Mouse (Mus musculus) limb, embryonic 10.5 days (tissue): ENCODE data around the gene Plcb4. TPM values are rescaled to one million over a fixed set of nuclear protein-coding genes. Genes with fewer than 3 reads are reported as not detected.

Experiments used
- DNase-seq: peaks from one replicate; pipeline ENCODE4 v3.0.0-alpha.2; 2017; ENCODE audit warnings: low spot score
- H3K27ac ChIP-seq: fragments of 300-500 bp; sonication (generic); 2 replicates; pipeline ENCODE4 v1.5.1; 2016; ENCODE audit warnings: mild to moderate bottlenecking
- H3K27me3 ChIP-seq: fragments of 300-500 bp; sonication (generic); 2 replicates; pipeline ENCODE4 v1.6.1; 2016; ENCODE audit warnings: low read depth, mild to moderate bottlenecking; ENCODE audit not compliant: poor library complexity, severe bottlenecking
- H3K36me3 ChIP-seq: fragments of 300-500 bp; sonication (generic); 2 replicates; pipeline ENCODE4 v1.6.1; 2016; ENCODE audit warnings: mild to moderate bottlenecking, moderate library complexity
- H3K4me1 ChIP-seq: fragments of 300-500 bp; sonication (generic); 2 replicates; pipeline ENCODE4 v1.6.1; 2016
- H3K4me3 ChIP-seq: fragments of 300-500 bp; sonication (generic); 2 replicates; pipeline ENCODE4 v1.5.1; 2016; ENCODE audit warnings: mild to moderate bottlenecking, moderate library complexity
- H3K9me3 ChIP-seq: fragments of 300-500 bp; sonication (generic); replicated peaks from 2 replicates; pipeline ENCODE4 v1.6.1; 2016; ENCODE audit warnings: mild to moderate bottlenecking
- WGBS: fragments of 180-500 bp; shearing (Covaris S2); methylation state at CpG from one replicate; pipeline ENCODE4 v1.1.7; 2016; 5-methylcytosine and 5-hydroxymethylcytosine counted together
- polyA plus RNA-seq: library from polyadenylated mRNA; unstranded; fragments of >200 nt; fragmentation: Nextera tagmentation; extraction: Ambion mirVana; gene quantifications from 2 replicates; pipeline ENCODE4 v1.2.1, GENCODE M21; 2016

Gene Plcb4
- polyA plus RNA-seq, result 8.4 and 10.7 TPM in 2 replicates

DNA sequence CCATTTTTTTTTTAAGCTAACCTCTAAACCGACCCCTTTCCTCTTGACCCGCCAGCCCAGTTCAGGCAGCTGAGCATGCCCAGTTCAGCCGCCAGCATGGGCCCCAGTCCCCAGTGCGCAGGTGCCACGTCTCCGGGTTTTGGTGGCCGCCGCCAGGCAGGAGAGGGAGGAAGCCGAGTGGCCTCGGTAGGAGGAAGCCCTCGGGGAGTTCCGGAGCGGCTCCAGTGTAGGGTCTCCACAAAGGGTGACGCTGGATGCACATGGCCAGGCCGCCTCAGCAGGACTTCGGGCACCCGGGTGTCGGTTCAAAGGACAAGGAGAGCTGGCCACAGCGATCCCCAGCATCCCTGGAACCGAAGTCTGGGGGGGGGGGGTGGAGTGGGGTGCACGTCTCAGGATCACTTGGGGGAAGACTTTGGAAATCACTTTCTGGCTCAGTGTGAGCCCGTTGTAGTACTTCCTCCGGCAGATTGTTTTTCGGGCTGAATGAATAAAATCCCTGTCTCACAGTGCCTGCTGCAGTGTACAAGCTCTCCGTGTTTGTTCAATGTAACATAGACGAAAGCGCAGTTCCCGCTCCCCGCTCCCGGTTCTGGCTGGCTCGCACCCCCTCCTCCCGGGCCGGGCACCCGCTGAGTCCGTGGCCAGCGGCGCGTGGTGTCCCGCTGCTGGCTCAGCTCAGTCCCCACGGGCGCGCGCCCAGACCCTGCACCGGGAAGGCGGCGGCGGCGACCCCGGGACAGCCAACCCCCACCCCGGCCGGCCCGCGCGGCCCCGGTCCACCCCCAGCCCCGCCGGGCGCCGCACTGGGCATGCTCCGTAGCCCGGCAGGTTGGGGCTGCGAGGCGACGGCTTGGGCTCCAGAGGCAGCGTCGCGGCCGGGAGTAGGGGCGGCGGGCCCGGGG, at the start of gene Plcb4:
Gene Plcb4, plus strand, starts transcription at position 526 of the 905 bp plus-strand sequence.
- DNase-seq, result peak; percentile 92
- Histone ChIP-seq H3K27ac (peak within 1 kb of the TSS; percentile 100), H3K27me3 (no peaks in the 10 kb centered on the region), H3K4me1 (peaks cover 9% of the 10 kb centered on the region), H3K9me3 (no peaks in the 10 kb centered on the region), H3K36me3 (no peaks in the 10 kb centered on the region), H3K4me3 (peak within 1 kb of the TSS; percentile 86)
- under 1% methylated on average over 70 of the region's 71 CpGs for WGBS

DNA sequence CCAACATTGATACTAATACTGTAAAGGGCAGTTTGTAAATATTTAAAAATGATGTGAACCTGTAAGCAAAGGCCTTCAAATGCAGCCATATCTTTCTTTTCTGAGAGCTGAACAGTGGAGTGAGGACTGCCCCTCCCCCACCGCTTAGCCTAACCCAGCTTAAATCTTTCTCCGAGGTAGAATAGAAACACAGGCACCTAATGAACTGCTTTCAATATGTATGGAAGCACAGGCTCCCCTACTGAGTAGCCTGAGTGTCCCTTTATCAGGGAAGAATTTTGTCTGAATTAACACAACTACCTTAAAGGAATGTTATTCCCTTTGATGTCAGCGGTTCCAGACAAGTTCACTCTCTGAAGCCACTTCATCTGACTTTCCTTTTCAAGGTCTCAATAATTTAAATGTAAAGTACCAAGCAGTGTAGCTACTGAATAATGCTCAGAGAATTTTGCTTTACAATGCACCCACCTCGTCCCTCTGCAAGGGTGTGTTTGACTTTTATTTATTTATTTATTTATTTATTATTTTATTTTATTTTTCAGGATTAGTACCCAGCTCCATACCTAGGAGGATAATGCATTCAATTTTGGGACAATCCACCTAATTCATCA, 44.1 kb upstream of the Plcb4 start:
- 24% methylated on average over 4 of the region's 4 CpGs for WGBS
- H3K36me3 ChIP-seq, result no peaks in the 10 kb centered on the region
- DNase-seq, result no peak
- H3K27ac ChIP-seq, result no peak overlapping the region
- no peaks in the 10 kb centered on the region for H3K4me1 ChIP-seq
- no peaks in the 10 kb centered on the region for H3K27me3 ChIP-seq
- no peak overlapping the region for H3K4me3 ChIP-seq
- no peaks in the 10 kb centered on the region for H3K9me3 ChIP-seq

DNA sequence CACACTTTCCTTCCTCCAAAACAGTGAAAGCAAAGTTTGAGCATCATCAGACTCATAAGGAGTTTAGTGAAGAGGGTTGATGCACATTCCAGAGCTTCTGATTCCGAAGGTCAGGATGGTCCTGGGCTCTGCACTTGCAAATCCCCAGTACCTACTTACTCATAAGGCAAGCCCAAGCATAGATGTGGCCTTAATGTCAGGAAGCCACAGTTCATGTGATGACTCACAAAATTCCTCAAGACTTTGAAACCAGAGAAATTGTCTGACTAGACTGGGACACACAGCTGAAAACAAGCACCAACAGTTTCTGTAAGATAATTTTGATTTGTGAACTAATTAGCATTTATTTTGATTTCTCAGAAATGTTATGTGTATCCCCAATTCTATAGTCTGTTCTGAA, 42.7 kb upstream of the Plcb4 start:
- no peak overlapping the region for H3K27ac ChIP-seq
- no peaks in the 10 kb centered on the region for H3K4me1 ChIP-seq
- H3K4me3 ChIP-seq, result no peak overlapping the region
- H3K9me3 ChIP-seq, result no peaks in the 10 kb centered on the region
- DNase-seq, result no peak
- 79% methylated on average over 1 of the region's 1 CpGs for WGBS
- no peaks in the 10 kb centered on the region for H3K36me3 ChIP-seq
- no peaks in the 10 kb centered on the region for H3K27me3 ChIP-seq

DNA sequence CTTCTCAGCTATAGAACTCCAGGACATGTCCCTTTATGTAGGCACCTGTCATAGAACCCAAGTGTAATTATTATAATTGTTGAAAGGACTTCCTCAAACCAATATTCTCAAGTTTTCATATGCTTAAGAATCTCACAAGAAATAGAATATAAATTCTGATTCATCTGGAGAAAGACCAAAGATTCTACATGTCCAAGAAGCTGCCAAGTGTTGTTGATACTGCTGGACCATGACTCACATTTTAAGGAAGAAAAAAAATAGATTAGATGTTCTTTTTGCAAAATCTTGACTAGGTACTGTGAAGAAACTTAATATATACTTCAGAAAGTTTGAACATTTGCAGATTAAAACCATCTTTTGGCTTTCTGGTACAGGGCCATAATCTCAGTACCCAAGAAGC, 40.3 kb upstream of the Plcb4 start:
- H3K4me1 ChIP-seq, result no peaks in the 10 kb centered on the region
- no peak overlapping the region for H3K27ac ChIP-seq
- no peaks in the 10 kb centered on the region for H3K36me3 ChIP-seq
- DNase-seq, result no peak
- no peaks in the 10 kb centered on the region for H3K27me3 ChIP-seq
- H3K4me3 ChIP-seq, result no peak overlapping the region
- no peaks in the 10 kb centered on the region for H3K9me3 ChIP-seq

DNA sequence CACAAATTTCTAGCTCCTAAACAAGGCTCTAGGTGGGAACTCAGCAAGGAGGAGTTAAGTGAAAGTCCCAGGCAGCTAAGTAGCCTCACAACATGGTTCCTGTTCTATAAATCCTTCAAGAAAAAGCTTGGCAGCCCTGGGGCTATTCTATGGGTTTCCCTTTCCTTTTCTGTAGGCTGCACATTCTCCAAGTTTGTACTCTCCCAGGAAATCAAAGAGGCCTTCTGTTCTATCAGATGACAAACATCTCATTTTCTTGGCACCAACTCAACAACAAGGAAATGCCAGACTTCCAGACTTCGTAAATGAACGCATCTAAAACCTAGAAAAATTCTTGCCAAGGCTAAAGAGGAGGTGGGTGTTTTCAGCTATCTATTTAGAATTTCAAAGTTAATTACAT, 38.9 kb upstream of the Plcb4 start:
- 90% methylated on average over 2 of the region's 2 CpGs for WGBS
- no peaks in the 10 kb centered on the region for H3K9me3 ChIP-seq
- no peak for DNase-seq

DNA sequence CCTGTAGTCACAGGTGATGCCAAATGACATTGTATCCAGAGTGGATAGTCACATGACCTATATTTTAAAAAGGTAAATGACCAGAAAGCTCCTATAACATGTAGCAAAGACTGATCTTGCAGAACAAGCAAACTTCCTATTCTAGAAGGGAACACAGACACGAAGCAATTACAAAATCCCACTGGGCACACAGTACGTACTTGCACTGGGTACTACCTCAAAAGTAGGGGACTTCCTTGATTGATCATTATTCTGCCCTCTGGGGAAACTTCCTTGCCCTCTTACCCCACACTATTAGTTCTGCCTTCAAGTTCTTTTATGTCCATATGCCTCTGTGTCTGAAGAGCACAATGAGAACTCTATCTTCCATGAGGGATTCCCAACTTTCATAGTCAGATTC, 31.0 kb upstream of the Plcb4 start:
- Histone ChIP-seq H3K4me1 (no peaks in the 10 kb centered on the region), H3K36me3 (no peaks in the 10 kb centered on the region), H3K27ac (no peak overlapping the region), H3K4me3 (no peak overlapping the region), H3K27me3 (no peaks in the 10 kb centered on the region), H3K9me3 (no peaks in the 10 kb centered on the region)
- WGBS, result 76% methylated on average over 2 of the region's 2 CpGs
- no peak for DNase-seq

More for the DNA sequence above, 38.9 kb upstream of the Plcb4 start:
- H3K36me3 ChIP-seq, result no peaks in the 10 kb centered on the region
- no peak overlapping the region for H3K4me3 ChIP-seq
- H3K27me3 ChIP-seq, result no peaks in the 10 kb centered on the region
- no peaks in the 10 kb centered on the region for H3K4me1 ChIP-seq
- H3K27ac ChIP-seq, result no peak overlapping the region

DNA sequence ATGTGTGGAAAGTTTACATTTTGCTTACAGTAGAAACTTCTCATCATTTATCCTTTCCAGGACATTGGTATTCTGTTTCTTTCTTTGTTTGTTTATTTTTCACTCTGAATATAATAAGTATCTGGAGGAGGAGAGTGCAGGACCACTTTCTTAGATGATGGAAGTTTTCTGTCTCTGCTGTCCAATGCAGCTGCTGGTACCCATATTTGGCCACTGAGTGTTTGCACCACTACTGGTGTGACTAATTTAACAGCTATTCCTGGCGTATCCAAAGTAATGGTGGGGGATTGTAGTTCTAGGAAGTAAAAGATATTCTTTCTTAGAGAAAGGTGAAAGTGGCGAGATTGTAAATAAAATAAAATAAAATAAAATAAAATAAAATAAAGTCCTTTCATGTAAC, 21.6 kb upstream of the Plcb4 start:
- Histone ChIP-seq H3K36me3 (no peaks in the 10 kb centered on the region), H3K27ac (no peak overlapping the region), H3K4me1 (no peaks in the 10 kb centered on the region), H3K4me3 (no peak overlapping the region), H3K27me3 (no peaks in the 10 kb centered on the region), H3K9me3 (no peaks in the 10 kb centered on the region)
- 93% methylated on average over 2 of the region's 2 CpGs for WGBS
- no peak for DNase-seq

DNA sequence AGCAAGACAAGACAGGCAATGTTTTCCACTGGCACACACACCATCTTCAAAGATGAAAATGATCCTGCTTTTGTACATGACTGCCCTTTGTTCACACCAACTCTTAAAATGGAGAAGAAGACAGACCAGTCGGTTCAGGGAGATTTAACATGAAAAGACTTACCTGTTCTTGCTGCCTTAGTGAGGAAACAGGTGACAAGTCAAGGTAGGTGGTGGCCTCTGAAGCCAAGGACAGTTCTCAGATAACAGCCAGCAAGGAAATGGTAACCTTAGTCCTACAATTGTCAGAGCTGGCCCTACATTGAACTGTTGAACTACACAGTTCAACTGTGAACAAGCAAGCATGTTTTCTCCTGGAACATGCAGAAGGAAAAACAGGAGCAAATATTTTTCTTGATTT, 17.8 kb upstream of the Plcb4 start:
- no peaks in the 10 kb centered on the region for H3K27me3 ChIP-seq
- H3K27ac ChIP-seq, result no peak overlapping the region
- 73% methylated on average over 1 of the region's 1 CpGs for WGBS
- DNase-seq, result no peak
- no peaks in the 10 kb centered on the region for H3K9me3 ChIP-seq
- H3K36me3 ChIP-seq, result no peaks in the 10 kb centered on the region
- no peak overlapping the region for H3K4me3 ChIP-seq
- no peaks in the 10 kb centered on the region for H3K4me1 ChIP-seq

- no peaks in the 10 kb centered on the region for H3K36me3 ChIP-seq
- no peaks in the 10 kb centered on the region for H3K27me3 ChIP-seq
- H3K9me3 ChIP-seq, result no peaks in the 10 kb centered on the region
- no peaks in the 10 kb centered on the region for H3K4me1 ChIP-seq
- no peak overlapping the region for H3K27ac ChIP-seq
- DNase-seq, result no peak
- no peak overlapping the region for H3K4me3 ChIP-seq
- 91% methylated on average over 2 of the region's 2 CpGs for WGBS
These were observed 17.2 kb upstream of the Plcb4 start for GRCm38 (mm10) chr2:135641636-135642035.

DNA sequence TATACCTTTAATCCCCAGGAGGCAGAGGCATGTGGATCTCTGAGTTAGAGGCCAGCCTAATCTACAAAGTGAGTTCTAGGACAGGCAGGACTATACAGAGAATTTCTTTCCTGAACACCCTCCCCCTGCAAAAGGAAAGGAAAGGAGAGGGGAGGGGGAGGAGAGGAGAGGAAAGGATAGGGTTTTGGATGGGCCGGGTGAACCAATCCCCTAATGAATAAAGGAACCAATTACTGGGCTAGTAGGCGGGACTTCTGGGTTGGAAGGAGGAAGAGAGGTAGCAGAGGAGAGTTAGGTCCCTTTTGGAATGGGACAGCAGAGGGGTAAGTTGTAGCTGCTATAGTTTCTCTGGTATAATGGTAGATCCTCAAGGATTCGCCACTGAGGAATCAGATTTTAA, 12.6 kb upstream of the Plcb4 start:
- H3K27me3 ChIP-seq, result no peaks in the 10 kb centered on the region
- no peak overlapping the region for H3K4me3 ChIP-seq
- WGBS, result 75% methylated on average over 3 of the region's 3 CpGs
- H3K36me3 ChIP-seq, result no peaks in the 10 kb centered on the region
- no peaks in the 10 kb centered on the region for H3K9me3 ChIP-seq
- H3K27ac ChIP-seq, result no peak overlapping the region
- DNase-seq, result no peak
- H3K4me1 ChIP-seq, result no peaks in the 10 kb centered on the region

- Histone ChIP-seq H3K4me3 (no peak overlapping the region), H3K9me3 (no peaks in the 10 kb centered on the region), H3K27me3 (no peaks in the 10 kb centered on the region), H3K4me1 (no peaks in the 10 kb centered on the region), H3K36me3 (no peaks in the 10 kb centered on the region), H3K27ac (no peak overlapping the region)
- 90% methylated on average over 6 of the region's 6 CpGs for WGBS
- no peak for DNase-seq
These were observed 12.2 kb upstream of the Plcb4 start for GRCm38 (mm10) chr2:135646654-135647053.

DNA sequence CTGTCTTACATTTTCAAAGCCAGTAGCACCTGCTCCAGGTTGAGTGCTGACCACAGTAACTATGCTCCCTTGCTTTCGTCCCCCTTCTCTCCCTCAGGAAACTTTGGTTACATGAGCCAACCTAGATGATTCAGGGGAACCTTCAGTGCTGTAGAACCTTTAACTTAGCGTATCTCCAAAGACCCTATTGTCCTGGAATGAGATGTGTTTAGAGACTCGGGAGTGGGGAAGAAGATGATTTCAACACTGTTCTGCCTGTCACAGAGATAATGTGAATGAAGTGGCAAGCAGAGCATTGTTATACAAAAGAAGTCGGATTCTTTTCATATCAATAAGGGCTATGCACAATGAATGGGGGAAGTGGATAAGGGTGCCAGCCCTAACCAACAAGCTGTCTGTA, 10.8 kb upstream of the Plcb4 start:
- H3K27ac ChIP-seq, result no peak overlapping the region
- H3K27me3 ChIP-seq, result no peaks in the 10 kb centered on the region
- no peaks in the 10 kb centered on the region for H3K9me3 ChIP-seq
- H3K4me3 ChIP-seq, result no peak overlapping the region
- no peak for DNase-seq
- 90% methylated on average over 4 of the region's 4 CpGs for WGBS
- H3K4me1 ChIP-seq, result no peaks in the 10 kb centered on the region
- H3K36me3 ChIP-seq, result no peaks in the 10 kb centered on the region

DNA sequence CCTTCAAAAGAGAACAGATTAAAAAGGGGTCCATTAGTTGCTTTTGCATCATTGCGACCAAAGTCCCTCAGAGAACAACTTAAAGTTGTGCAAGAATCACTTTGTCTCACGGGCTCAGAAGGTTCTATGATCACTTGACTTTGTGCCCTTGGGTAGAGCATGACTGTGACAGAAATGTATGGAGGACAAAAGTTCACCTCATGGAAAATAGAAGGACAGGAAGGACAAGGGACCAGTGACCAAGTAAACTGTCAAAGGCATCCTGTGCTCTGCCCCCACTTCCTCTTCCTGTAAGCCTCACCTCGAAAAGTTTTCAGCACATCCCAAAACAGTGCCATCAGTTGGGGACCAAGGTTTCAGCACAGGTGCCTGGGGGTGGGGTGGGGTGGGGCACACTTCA, 7.9 kb upstream of the Plcb4 start:
- no peaks in the 10 kb centered on the region; the same call in 1 of the 2 replicates for H3K4me1 ChIP-seq
- no peaks in the 10 kb centered on the region for H3K36me3 ChIP-seq
- no peaks in the 10 kb centered on the region for H3K9me3 ChIP-seq
- H3K4me3 ChIP-seq, result no peak overlapping the region
- H3K27ac ChIP-seq, result no peak overlapping the region
- no peak for DNase-seq
- H3K27me3 ChIP-seq, result no peaks in the 10 kb centered on the region
- WGBS, result 82% methylated on average over 3 of the region's 3 CpGs
